Mouse (Mus musculus) spleen, adult 2 months (tissue): Measurements from ENCODE around the gene Gpr45.

Source experiments
- CTCF ChIP-seq: fragments of 200-500 bp; IDR thresholded peaks from 2 replicates; pipeline ENCODE4 v1.5.1; 2011; ENCODE audit warnings: mild to moderate bottlenecking, inconsistent platforms; ENCODE audit not compliant: insufficient read depth, insufficient read length, insufficient replicate concordance; ENCODE audit errors: extremely low read depth
- POLR2A ChIP-seq: fragments of 200-500 bp; IDR thresholded peaks from 2 replicates; pipeline ENCODE4 v1.6.1; 2011; ENCODE audit warnings: low read depth, low read length, inconsistent platforms

GRCm38 (mm10) chr1:43047811-43048210, 95.1 kb downstream of the Gpr45 start:
- TF ChIP-seq CTCF (no peak), POLR2A (no peak)
